Mouse (Mus musculus): ENCODE results near the gene Efhb. TPM values are rescaled to one million over a fixed set of nuclear protein-coding genes. Genes with fewer than 3 reads are reported as not detected.
A peak's percentile ranks its signal among the peaks of the same experiment; 100 is the strongest.

Efhb gene
- polyA plus RNA-seq (2021): 0.18 TPM

DNA sequence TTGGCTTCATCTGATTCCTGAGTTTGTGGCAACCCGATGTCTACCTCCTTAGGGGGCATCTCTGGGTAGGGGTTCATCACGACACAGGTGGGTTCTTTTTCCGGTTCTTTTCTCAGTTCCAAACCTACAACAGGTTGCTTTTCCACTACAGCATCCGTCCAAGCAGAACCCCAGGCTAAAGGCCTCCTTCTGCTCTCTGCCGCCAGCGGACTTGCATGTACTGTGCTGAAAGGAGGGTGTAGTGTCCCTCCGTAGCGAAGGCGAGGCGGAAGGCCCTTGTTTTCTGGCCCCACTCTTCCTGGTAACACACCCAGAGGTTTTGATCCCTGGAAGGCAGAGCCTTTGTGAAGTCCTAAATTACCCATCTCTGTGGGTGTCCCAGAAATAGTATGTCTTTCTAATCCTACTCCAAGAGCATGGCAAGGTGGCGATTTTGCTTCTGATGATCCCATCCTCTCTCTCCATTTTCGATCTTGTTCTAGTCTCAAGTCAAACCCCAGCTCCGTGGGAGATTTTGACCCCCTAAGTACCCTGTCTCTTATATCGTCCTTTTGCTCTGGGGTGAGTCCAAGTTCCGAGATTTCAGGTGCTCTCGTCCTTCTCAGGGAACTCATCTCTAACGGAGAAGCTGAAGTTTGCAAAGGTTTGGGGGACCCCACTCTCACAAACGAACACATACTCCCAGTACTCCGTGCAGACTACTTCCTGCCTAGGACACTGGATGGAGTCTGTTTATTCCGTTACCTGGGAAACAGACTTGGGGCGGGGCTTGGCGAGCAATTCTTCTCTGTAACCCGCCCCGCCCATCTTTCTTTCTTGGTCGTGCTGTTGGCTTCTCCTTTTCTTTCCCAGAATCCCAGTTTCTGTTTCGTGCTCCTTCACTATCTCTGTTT, at the start of gene Efhb:
TSS of gene Efhb (minus strand) at position 719 of the 893 bp plus-strand sequence.
- no peak for TF ChIP-seq CTCF (IDR thresholded peaks at IDR 0.05)
- POLR2A ChIA-PET: no interaction called here
- CTCF ChIA-PET: no interaction called here
- in situ Hi-C loops (cut with MboI; ENCODE audit: low pct_unique_long_range_greater_than_20kb): no loop called here
- ATAC-seq (peak; percentile 96), DNase-seq (ENCODE audit: low read depth, low spot score) (no peak)
- H3K27me3 ChIP-seq: no peaks in the 10 kb centered on the region

DNA sequence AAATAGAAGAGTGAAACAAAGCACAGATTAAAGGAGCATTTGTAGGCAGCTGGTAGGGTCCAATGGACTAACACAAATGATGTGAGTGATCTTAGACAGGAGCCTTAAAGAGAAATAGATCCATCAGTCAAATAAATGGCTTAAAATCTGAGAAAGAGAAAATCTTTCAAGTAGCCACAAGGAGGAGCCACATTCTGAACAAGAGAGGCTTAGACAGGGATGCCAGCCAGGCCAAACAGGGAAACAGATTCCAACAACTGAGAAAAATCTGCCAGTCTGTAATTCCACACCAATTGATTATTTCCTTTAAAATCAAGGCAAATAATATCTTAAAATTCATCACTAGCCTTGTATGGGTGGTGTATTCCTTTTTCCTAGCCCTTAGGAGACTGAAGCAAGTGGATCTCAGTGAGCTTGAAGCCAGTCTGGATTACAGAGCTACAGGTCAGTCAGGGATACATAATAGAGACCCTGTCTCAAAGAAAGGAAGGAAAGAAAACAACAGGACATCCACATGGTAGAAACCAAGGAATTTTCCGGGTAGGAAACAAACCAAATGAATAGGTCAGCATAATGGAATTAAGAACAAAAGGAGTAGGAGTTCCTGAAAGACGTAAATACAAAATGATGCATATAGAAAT, 49.3 kb upstream of the Efhb start:
- POLR2A ChIA-PET: interaction anchor here (0.6 to 0.8 kb wide), 2 partner anchors 13 to 20 kb away, joined by 4 to 5 read pairs; no protein-coding TSS in a partner anchor
- CTCF ChIA-PET: interaction anchor here (1.4 to 2.4 kb wide), 4 partner anchors 10 to 19 kb away, joined by 3 to 6 read pairs (median 4); no protein-coding TSS in a partner anchor
- in situ Hi-C loops (cut with MboI; ENCODE audit: low pct_unique_long_range_greater_than_20kb): loop anchor here (5.0 to 10.0 kb wide), 3 partner anchors 112 to 322 kb away; no protein-coding TSS in a partner anchor
- ATAC-seq: peak; percentile 51
- TF ChIP-seq CTCF (IDR thresholded peaks at IDR 0.05): peak; percentile 59
- H3K27me3 ChIP-seq: no peaks in the 10 kb centered on the region
- no peak for DNase-seq (ENCODE audit: low read depth, low spot score)

DNA sequence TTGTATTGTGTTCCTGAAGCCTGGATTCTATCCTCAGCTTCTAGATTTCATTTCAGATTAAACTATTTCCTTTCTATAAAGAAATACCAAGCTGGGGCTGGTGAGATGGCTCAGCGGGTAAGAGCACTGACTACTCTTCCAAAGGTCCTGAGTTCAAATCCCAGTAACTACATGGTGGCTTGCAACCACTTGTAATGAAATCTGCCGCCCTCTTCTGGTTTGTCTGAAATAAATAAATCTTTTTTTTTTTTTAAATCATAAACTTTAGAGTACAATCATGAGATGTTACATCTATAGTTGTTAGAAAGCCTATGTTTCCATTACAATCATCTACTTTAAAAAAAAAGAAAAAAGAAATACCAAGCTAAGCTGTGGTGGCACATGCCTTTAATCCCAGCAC, 39.8 kb upstream of the Efhb start:
- peak; percentile 12 for TF ChIP-seq CTCF (IDR thresholded peaks at IDR 0.05)
- no peak for DNase-seq (ENCODE audit: low read depth, low spot score)
- ATAC-seq: no peak
- in situ Hi-C loops (cut with MboI; ENCODE audit: low pct_unique_long_range_greater_than_20kb): no loop called here
- no peaks in the 10 kb centered on the region for H3K27me3 ChIP-seq
- ChIA-PET POLR2A (interaction anchor here (0.6 kb wide), 1 partner anchor 10 kb away, joined by 6 read pairs; no protein-coding TSS in a partner anchor), CTCF (interaction anchor here (1.4 to 1.8 kb wide), 3 partner anchors 9 to 23 kb away, joined by 3 to 6 read pairs (median 5); no protein-coding TSS in a partner anchor)

DNA sequence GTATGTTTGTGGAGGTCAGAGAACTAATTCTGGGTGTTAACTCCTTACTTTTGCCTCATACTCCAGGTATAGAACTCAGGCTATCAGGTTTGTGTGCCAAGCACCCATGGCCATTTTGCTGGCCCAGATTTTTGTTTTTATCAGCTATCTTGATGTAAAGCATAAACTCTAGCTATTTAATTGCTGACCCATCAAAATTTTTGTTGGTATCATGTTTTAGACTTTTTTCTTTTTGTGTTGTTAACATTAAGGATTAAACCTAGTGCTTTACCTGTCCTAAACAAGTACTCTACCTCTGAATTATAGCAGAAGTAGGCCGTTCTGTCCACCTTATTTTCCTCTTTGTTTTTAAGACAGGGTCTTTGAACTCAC, 25.9 kb upstream of the Efhb start:
- ChIA-PET CTCF (interaction anchor here (1.5 kb wide), 1 partner anchor 13 kb away, joined by 5 read pairs; no protein-coding TSS in a partner anchor), POLR2A (interaction anchor here (0.9 kb wide), 1 partner anchor 16 kb away, joined by 3 read pairs; no protein-coding TSS in a partner anchor)
- in situ Hi-C loops (cut with MboI; ENCODE audit: low pct_unique_long_range_greater_than_20kb): no loop called here
- DNase-seq (ENCODE audit: low read depth, low spot score) (no peak), ATAC-seq (peak; percentile 46)
- TF ChIP-seq CTCF (IDR thresholded peaks at IDR 0.05): no peak
- no peaks in the 10 kb centered on the region for H3K27me3 ChIP-seq

DNA sequence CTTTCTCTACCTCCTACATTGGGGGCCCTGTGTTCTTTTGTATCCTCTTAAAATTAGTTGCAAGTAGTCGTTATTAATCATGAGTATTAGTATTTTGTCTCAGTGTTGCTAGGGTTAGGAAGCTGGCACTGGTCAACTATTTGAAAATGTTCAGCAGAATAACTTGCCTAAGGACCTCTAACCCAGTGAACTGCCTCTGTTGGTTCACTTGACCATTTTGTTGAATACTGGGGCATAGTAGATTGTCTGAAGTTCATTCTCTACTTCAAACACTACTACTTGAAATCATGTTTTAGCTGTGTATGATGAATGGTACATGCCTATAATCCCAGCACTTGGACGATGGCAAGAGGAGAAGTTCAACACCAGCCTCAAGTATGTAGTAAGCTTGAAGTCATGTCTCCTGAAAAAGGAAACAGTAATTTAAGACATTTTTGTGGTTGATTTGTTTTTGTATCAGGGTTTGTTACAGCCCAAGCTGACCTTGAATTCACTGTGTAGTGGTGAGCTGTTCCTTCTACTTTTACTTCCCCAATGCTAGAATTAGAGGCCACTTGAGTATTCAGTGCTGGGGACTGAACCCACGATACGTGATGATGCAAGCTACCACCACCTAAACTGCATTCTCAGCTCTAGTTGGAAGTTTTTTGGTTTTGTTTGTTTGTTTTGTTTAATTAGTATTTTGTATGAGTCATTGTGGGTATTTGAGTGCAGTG, 25.3 kb upstream of the Efhb start:
- ChIA-PET POLR2A (interaction anchor here (0.9 kb wide), 1 partner anchor 16 kb away, joined by 3 read pairs; no protein-coding TSS in a partner anchor), CTCF (interaction anchor here (1.4 to 1.5 kb wide), 2 partner anchors 13 to 25 kb away, joined by 3 to 5 read pairs; no protein-coding TSS in a partner anchor)
- DNase-seq (ENCODE audit: low read depth, low spot score): no peak
- H3K27me3 ChIP-seq: no peaks in the 10 kb centered on the region
- no peak for TF ChIP-seq CTCF (IDR thresholded peaks at IDR 0.05)
- in situ Hi-C loops (cut with MboI; ENCODE audit: low pct_unique_long_range_greater_than_20kb): no loop called here
- peak; percentile 80 for ATAC-seq

DNA sequence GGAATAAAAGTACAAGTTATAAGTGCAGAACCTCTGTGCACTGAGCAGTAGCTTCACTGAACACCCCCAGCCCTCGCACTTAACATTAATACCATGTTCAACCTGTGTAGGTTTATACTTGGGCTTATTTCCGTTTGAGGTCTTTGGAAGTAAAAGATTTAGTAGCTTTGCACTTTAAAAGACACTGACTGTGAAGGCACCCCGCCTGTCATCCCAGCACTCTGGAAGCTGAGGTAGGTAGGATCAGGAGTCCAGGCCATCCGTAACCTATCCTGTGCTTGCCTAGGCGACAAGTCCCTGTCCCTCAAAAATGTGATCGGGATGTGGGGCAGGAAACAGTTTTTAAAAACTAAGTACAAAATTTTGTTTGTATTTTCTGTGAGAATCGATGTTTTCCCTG, 17.3 kb upstream of the Efhb start:
- no peak for TF ChIP-seq CTCF (IDR thresholded peaks at IDR 0.05)
- ChIA-PET CTCF (interaction anchor here (1.0 to 1.5 kb wide), 3 partner anchors 11 to 22 kb away, joined by 3 to 6 read pairs (median 4); no protein-coding TSS in a partner anchor), POLR2A (interaction anchor here (0.8 kb wide), 1 partner anchor 11 kb away, joined by 5 read pairs; no protein-coding TSS in a partner anchor)
- ATAC-seq: no peak
- in situ Hi-C loops (cut with MboI; ENCODE audit: low pct_unique_long_range_greater_than_20kb): no loop called here
- no peaks in the 10 kb centered on the region for H3K27me3 ChIP-seq
- no peak for DNase-seq (ENCODE audit: low read depth, low spot score)

DNA sequence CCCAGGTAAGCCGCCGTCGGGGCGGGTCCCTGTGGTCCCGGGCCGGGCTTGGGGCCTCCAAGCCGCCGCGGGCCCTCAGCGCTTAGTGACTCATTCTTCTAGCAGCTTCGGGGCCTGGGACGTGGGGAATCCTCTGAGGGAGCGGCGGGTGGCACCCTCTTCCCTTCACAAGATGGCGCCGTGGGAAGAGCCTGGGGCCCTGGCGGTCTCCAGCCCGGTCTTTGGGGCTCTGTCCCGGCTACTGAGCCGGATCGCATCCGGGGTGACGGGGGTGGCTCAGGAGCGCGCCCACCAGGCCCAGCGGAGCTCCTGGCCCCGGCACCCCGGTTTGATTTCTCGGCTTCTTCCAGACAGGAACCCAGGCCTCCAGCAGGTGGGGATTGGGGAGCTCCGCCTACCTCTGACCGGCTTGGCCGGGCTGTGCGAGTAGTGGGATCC, 16.5 kb upstream of the Efhb start:
- TF ChIP-seq CTCF (IDR thresholded peaks at IDR 0.05): no peak
- DNase-seq (ENCODE audit: low read depth, low spot score): no peak
- ChIA-PET POLR2A (interaction anchor here (0.8 kb wide), 1 partner anchor 12 kb away, joined by 5 read pairs; no protein-coding TSS in a partner anchor), CTCF (interaction anchor here (1.0 to 1.4 kb wide), 2 partner anchors 12 to 23 kb away, joined by 3 to 6 read pairs; no protein-coding TSS in a partner anchor)
- in situ Hi-C loops (cut with MboI; ENCODE audit: low pct_unique_long_range_greater_than_20kb): no loop called here
- peak; percentile 77 for ATAC-seq
- H3K27me3 ChIP-seq: no peaks in the 10 kb centered on the region

DNA sequence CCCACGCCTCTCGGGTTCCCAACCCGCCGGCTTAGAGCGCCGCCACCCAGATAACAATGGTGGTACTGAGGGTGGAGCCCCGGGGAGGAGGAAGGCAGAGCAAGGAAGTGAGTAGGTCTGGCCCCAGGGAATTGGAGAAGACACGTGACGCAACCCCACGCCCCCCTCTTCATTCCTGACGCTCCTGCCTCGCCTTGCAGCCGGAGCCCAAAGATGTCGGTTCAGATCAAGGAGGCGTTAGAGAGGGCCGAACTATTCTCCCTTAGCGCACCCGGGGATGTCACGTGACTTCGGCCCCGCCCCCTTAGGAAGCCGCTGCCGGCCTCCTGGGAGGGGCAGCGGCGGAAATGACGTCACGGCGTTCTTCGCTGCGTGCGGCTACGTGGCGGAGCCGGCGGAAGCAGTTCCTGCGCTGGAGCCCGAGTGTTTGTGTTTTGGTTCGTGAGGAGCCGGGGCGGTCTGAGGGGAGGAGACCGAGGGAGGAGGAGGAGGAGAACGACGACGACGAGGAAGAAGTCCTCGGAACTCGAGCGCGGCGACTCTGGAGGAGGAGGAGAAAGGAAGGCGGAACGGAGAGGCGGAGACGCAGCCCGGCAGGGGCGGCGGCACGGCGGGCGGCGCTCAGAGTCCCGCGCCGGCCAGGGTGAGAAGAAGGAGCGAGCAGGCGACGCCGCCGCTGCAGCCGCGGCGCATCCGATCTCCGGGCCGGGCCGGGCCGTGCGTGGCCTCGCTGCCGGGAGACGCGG, 15.9 kb upstream of the Efhb start, which contains the start of gene Rab5a:
TSS of gene Rab5a (plus strand) at position 377 of the 746 bp plus-strand sequence.
- in situ Hi-C loops (cut with MboI; ENCODE audit: low pct_unique_long_range_greater_than_20kb): no loop called here
- DNase-seq (ENCODE audit: low read depth, low spot score): peak; percentile 87
- TF ChIP-seq CTCF (IDR thresholded peaks at IDR 0.05): no peak

More for the DNA sequence above, 15.9 kb upstream of the Efhb start, which contains the start of gene Rab5a:
- peak; percentile 92 for ATAC-seq
- ChIA-PET CTCF (interaction anchor here (1.4 kb wide), 1 partner anchor 24 kb away, joined by 6 read pairs; no protein-coding TSS in a partner anchor), POLR2A (no interaction called here)
- no peaks in the 10 kb centered on the region for H3K27me3 ChIP-seq
